Mouse (Mus musculus) ovary, adult 18-20 months (tissue): ENCODE data around the gene Tnk2.
"Not testable (repeated sequence)": the region's sequence is repeated elsewhere in the genome, so short reads cannot be mapped to it uniquely, and the experiment has no call there.

Experiments
- DNase-seq: peaks from one replicate; pipeline ENCODE4 v3.0.0; 2022; ENCODE audit warnings: low spot score, mixed read lengths

Gene Tnk2

GRCm38 (mm10) chr16:32636331-32636730, 7.3 kb upstream of the Tnk2 start:
- DNase-seq, result no peak

GRCm38 (mm10) chr16:32636871-32637521, 6.7 kb upstream of the Tnk2 start:
- DNase-seq, result no peak

DNA sequence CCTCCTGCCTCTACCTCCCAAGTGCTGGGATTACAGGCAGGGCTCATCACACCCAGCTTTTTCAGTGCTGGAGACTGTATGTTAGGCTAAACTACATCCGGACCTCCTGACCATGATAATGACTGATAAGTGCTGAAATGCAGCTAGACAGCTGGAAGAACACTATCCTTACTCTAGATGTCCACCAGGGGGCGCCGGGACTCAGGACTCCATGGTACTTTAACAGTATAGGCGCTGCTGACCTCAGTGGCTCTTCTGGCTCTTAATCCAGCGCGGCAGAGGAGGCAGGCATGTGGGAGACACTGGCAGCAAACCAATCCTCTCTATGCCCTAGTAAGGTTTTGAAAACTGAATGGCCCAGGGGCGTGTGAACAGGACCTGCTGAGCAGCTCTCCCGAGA, 5.2 kb upstream of the Tnk2 start:
- DNase-seq, result peak; percentile 63

GRCm38 (mm10) chr16:32640096-32640495, 3.6 kb upstream of the Tnk2 start:
- DNase-seq, result no peak

DNA sequence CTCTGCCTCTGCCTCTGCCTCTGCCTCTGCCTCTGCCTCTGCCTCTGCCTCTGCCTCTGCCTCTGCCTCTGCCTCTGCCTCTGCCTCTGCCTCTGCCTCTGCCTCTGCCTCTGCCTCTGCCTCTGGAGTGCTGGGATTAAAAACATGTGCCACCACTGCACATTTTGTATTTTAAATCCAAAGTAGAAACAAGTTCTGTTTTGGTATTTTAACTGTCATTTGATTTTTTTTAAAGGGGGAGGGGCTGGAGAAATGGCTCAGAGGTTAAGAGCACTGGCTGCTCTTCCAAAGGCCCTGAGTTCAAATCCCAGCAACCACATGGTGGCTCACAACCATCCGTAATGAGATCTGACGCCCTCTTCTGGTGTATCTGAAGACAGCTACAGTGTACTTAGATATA, 3.0 kb upstream of the Tnk2 start:
- not testable (repeated sequence) for DNase-seq

GRCm38 (mm10) chr16:32641440-32642219, 2.0 kb upstream of the Tnk2 start:
- DNase-seq, result no peak

GRCm38 (mm10) chr16:32642280-32642679, 1.4 kb upstream of the Tnk2 start:
- DNase-seq, result no peak

GRCm38 (mm10) chr16:32644069-32644800, 561 bp downstream of the Tnk2 start:
- no peak for DNase-seq

DNA sequence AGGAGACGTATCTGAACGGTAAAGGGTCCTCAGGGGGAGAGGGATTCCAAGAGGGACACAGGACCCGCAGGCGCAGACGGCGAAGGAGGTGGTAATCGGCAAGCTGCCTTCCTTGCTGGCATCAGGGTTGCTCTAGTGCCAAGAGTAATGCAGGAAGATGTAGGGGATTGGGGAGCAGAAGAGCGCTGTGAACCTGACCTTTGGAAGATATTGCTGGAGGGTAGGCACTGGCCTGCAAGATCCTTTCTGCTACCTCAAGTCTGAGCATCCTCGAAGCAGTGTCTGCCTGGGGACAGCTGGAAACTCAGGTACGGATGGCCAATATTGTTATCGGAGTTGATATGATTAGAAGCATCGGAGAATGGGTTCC, 1.1 kb downstream of the Tnk2 start:
- DNase-seq, result no peak

- DNase-seq, result no peak
Observed at GRCm38 (mm10) chr16:32645361-32645914, 1.8 kb downstream of the Tnk2 start.

DNA sequence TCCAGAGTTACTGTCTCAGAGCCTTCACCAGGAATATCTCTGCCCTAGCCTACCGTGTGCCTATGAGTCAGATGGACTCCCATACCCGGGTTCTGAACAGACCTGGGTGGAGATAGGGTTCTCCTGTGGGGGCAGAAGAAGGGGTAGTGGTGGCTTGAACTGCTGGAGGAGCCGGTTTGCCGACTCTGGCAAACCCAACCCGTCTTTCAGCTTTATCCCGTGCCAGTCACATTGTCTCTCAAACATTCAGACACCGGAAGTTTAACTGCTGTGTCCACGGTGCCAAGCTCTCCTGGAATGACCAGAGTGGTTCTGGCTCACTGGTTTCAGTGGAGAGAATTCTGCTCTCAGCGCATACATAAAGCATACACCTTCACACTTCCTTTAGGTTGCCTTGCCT, 2.3 kb downstream of the Tnk2 start:
- DNase-seq, result no peak

DNA sequence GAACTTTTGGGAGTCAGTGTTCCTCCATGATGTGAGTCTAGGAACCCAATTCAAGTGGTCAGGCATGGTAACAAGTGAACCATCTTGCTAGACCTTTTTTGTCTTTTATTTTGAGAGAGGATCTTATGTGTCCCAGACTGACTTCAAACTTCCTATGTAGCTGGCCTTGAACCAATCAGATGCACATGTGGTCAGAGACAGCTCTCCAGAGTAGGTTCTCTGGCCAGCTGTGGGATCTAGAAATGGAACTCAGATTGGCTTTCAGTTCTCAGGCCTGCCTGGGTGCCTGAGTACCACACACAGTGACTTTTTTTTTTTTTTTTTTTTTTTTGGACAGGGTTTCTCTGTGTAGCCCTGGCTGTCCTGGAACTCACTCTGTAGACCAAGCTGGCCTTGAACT, 4.0 kb downstream of the Tnk2 start:
- no peak for DNase-seq

- DNase-seq, result no peak
Observed at GRCm38 (mm10) chr16:32650461-32650860, 6.8 kb downstream of the Tnk2 start.

- DNase-seq, result no peak
Observed at GRCm38 (mm10) chr16:32650974-32651618, 7.4 kb downstream of the Tnk2 start.

DNA sequence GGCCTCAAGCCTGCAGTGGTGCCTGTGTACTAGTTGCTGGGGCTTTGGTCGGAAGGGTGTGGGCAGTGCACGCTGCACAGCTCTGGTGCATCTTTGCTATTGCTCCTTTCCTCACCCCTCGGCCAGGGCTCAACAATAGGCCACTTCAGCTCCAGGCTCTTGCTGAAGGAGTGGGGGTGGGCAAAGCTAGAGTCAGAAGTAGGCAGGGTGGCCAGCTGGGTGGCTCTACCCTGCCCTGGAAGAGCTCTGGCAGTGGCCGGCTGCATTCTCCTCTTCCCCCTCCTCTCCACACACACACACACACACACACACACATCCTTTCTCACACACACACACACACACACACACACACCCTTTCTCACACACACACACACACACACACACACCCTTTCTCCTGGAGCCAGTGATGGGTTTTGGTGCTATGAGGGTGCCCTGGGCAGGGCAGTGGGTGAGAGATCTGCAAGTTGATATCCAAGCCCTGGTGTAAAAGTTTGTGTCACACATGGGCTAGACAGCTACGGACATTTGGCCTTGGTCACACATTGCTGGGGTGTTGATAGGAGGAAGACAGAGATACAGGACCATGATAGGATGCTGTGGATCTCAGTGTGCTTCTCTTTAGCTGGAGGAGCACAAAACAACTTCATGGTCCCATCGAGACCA, 10.5 kb downstream of the Tnk2 start:
- no peak for DNase-seq

DNA sequence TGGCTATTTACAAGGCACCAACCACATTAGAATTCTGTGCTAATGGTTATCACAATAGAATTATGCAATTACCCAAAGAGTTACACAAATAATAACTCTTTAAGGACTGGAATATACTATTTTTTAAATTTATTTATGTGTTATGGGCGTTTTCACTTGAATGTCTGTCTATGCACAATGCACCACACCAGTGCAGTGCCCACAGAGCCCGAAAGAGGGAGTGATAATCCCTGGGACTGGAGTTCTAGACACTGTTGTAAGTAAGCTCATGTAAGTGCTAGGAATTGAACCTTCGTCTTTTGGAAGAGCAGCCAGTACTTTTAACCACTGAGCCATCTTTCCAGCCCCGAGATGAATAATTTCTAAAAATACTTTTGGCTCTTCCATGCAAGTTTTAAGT, 11.9 kb downstream of the Tnk2 start:
- no peak for DNase-seq

GRCm38 (mm10) chr16:32656321-32656720, 12.6 kb downstream of the Tnk2 start:
- DNase-seq, result no peak

DNA sequence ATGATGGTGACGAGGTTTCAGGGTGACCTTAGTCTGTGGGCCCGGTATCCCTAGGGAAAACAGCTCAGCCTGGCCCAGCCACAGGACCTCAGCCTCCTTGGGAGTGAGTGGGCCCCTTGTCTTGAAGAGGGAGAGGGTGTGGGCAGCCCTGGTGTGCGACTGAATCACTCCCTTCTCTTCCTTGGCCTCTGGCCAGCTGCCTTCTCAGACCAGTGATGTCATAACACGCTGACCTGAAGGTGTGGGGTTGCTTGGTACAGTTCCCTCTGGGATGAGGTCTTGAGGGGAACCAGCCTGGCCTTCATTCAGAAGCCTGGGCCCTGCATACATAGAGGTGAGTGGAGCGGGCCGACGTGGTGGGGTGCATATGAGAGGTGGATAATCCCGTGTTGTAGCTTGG, 13.1 kb downstream of the Tnk2 start:
- peak; percentile 51 for DNase-seq

- DNase-seq, result no peak
Observed at GRCm38 (mm10) chr16:32657498-32658250, 14.0 kb downstream of the Tnk2 start.

- DNase-seq, result no peak
Observed at GRCm38 (mm10) chr16:32658743-32659171, 15.1 kb downstream of the Tnk2 start.

GRCm38 (mm10) chr16:32659385-32659784, 15.7 kb downstream of the Tnk2 start:
- no peak for DNase-seq
